9 mouse cellular contexts compared by ENCODE assay signal in the genomic region with DNA sequence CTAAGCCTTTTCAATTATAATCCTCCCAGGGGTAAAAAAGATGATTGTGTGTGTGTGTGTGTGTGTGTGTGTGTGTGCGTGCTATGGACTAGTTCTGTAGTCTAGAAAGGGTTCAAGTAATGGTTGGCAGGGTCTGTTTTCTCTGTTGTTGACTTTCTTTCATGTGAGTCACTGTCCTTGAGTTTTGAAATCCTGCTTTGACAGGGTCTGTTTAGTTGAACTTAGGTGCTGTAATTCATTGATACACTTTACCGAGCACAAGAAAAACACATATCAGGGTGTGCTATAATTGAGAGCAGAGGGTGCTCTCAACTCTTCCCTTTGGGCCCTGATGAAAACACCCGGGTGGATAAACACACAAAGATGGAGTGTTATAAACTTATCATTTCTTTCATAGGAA.
"Had no signal": no experiment of that assay in that cellular context is flagged by ENCODE, and none has a peak within 500 bp of the region (broad histone marks: within the 10 kb centered on the region; RNA-seq: fewer than 3 reads in every experiment).

No protein-coding gene starts in this region.

- H3K27ac ChIP-seq: limb, embryonic 15.5 days; neural tube, embryonic 12.5 days; stomach, postnatal 0 days had no signal

- H3K9ac ChIP-seq: limb, embryonic 15.5 days; neural tube, embryonic 12.5 days had no signal

- H3K9me3 ChIP-seq: limb, embryonic 15.5 days; neural tube, embryonic 12.5 days had no signal

- H3K27me3 ChIP-seq: limb, embryonic 15.5 days; neural tube, embryonic 12.5 days had no signal

- ATAC-seq: lung, postnatal 0 days had no signal

- H3K4me3 ChIP-seq: limb, embryonic 15.5 days; neural tube, embryonic 12.5 days had no signal

- DNase-seq: layer of hippocampus, adult 9-11 months; layer of hippocampus, postnatal 36 days; lung, adult 2 months; lung, postnatal 36 days; thymus, postnatal 4 days had no signal

- H3K36me3 ChIP-seq: limb, embryonic 15.5 days; neural tube, embryonic 12.5 days had no signal

- H3K4me2 ChIP-seq: limb, embryonic 15.5 days; neural tube, embryonic 12.5 days had no signal
